Mouse (Mus musculus) right cerebral cortex, postnatal 4 days (tissue): ENCODE results near the gene Fmnl2.

Experiments used
- DNase-seq: peaks from one replicate; pipeline ENCODE4 v3.0.0-alpha.2; 2022

Gene Fmnl2

DNA sequence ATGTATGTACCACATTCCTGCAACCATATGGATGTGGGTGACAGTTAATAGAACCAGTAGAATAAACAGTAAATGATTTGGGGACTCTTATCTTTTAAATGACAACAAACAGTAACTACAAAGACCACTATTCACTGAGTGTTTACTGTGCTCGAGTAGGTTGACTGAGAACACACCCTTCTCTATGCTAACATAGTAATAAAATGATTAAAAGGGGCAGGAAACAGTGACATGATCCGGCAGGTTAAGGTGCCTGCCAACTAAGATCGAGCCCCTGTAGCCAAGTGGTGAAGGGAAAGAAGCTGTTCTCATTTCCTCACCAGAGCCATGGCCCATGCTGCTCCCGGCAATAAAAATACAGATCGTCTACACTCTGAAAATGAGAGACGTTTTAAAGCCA lies 271.4 kb downstream of the Fmnl2 start:
- no peak for DNase-seq

DNA sequence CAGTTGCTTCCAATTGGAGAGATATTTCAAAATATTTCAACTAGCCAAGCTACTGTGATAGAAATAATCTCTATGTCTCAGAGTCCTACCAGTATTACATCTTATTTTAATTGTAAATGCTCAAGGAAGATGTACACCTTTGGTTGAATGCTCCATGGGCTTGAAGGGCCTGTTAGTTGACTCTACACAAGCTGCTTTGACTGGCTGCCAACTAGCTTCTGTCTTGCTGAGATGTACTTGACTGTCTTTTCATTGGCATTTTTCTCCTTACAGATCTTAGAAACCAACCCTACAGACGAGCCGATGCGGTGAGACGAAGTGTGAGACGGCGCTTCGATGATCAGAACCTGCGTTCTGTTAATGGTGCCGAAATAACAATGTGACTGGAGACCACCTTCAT lies 273.9 kb downstream of the Fmnl2 start:
- no peak for DNase-seq

- no peak for DNase-seq
Measured at GRCm38 (mm10) chr2:53146852-53147251, 289.2 kb downstream of the Fmnl2 start.

DNA sequence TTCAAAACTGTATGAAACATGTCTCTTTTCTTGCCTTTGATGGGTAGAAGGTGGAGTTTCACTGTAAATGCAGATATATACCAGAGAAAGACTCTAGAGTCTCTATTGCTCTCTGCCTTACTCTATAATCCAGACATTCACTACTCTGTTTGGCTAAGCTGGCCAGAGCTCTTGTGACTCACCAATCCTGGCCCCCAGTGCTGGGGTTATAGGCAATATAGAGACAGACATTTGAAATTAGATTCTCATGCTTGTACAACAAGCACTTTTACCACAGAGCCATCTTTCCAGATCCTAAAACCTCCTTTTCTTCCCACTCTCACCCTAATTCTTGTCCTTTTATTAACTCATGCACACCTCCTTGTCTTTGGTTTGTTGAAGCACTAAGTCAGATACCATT lies 316.3 kb downstream of the Fmnl2 start:
- DNase-seq: no peak

GRCm38 (mm10) chr2:53178966-53179365 lies 321.3 kb downstream of the Fmnl2 start:
- DNase-seq: no peak

DNA sequence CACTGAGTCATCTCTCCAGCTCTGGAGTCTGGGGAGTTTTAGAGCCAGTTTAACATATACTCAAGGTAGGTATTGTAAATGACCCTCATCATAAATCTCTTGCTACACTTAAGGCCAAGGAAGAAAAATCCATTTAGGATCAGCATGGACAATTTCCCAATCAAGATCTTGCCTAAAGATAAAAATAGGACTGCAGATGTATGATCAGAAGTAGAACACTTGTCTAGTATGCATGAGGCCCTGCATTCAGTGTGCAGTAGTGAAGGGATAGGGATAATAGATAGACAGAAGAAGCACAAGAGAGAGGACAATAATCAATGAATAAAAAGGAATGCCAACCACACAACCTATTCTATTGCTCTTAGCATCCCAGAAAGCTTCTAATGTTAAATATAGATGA lies 322.2 kb downstream of the Fmnl2 start:
- no peak for DNase-seq
